Mouse (Mus musculus) bone marrow, adult 2 months (tissue): Measurements from ENCODE around the gene Gpatch8.

Experiments used
- CTCF ChIP-seq: fragments of 200-500 bp; IDR thresholded peaks from 2 replicates; pipeline ENCODE4 v1.5.1; 2011; ENCODE audit warnings: low read length, control low read depth; ENCODE audit not compliant: control insufficient read depth, insufficient read depth
- POLR2A ChIP-seq: fragments of 200-500 bp; IDR thresholded peaks from 2 replicates; pipeline ENCODE4 v1.6.1; 2011; ENCODE audit warnings: low read depth, mild to moderate bottlenecking, control low read depth, low read length, borderline replicate concordance; ENCODE audit not compliant: control insufficient read depth

GRCm38 (mm10) chr11:102478671-102479070 is 77.5 kb downstream of the Gpatch8 start:
- no peak for TF ChIP-seq POLR2A
- TF ChIP-seq CTCF = no peak
